Mouse (Mus musculus): Measurements from ENCODE around the gene Rassf3.

- TF ChIP-seq POLR2A (IDR thresholded peaks at IDR 0.05; ENCODE audit: control insufficient read depth, extremely low read depth, insufficient read depth, low read length, poor library complexity) (no peak), CTCF (IDR thresholded peaks at IDR 0.05; ENCODE audit: borderline replicate concordance, control insufficient read depth, extremely low read depth, insufficient read depth, low read length, poor library complexity) (no peak)
These were observed 84.2 kb downstream of the Rassf3 start for GRCm38 (mm10) chr10:121391901-121392300.

Measured in thymus, adult 2 months (tissue).